Mouse (Mus musculus) liver, embryonic 14.5 days (tissue): Measurements from ENCODE around the gene Brinp2.

Experiments
- CTCF ChIP-seq: IDR thresholded peaks from 2 replicates; pipeline ENCODE4 v1.5.1; 2016; ENCODE audit warnings: antibody characterized with exemption, low read depth, control low read depth
- EP300 ChIP-seq: IDR thresholded peaks from 2 replicates; pipeline ENCODE4 v1.6.1; 2016; ENCODE audit warnings: antibody characterized with exemption, low read depth

GRCm38 (mm10) chr1:158207620-158208019 is 148.5 kb downstream of the Brinp2 start:
- TF ChIP-seq CTCF (no peak), EP300 (no peak)
